Mouse (Mus musculus) forebrain, embryonic 12.5 days (tissue): ENCODE measurements at regions not wholly inside any gene's neighbourhood (a gene's known extent, or its start where the extent isn't known, plus 50 kb on each side); places are given as distances from the start of the nearest gene placed in this dataset.

Experiments
- ATAC-seq: fragments of 200-750 bp; cut with Nextera tagmentation; 2 replicates; pipeline ENCODE4 v1.8.0; 2017; ENCODE audit warnings: moderate TSS enrichment; ENCODE audit not compliant: low FRiP score
- H3K27ac ChIP-seq: fragments of 300-500 bp; sonication (generic); 2 replicates; pipeline ENCODE4 v1.5.1; 2016; ENCODE audit warnings: mild to moderate bottlenecking
- H3K27me3 ChIP-seq: fragments of 300-500 bp; sonication (generic); 2 replicates; pipeline ENCODE4 v1.6.1; 2016; ENCODE audit warnings: mild to moderate bottlenecking
- H3K36me3 ChIP-seq: fragments of 300-500 bp; sonication (generic); replicated peaks from 2 replicates; pipeline ENCODE4 v1.6.1; 2016; ENCODE audit warnings: mild to moderate bottlenecking
- H3K4me1 ChIP-seq: fragments of 300-500 bp; sonication (generic); 2 replicates; pipeline ENCODE4 v1.6.1; 2016
- H3K4me2 ChIP-seq: fragments of 300-500 bp; sonication (generic); 2 replicates; pipeline ENCODE4 v1.6.1; 2016; ENCODE audit warnings: mild to moderate bottlenecking, moderate library complexity
- H3K4me3 ChIP-seq: fragments of 300-500 bp; sonication (generic); replicated peaks from 2 replicates; pipeline ENCODE4 v1.5.1; 2016; ENCODE audit warnings: mild to moderate bottlenecking
- H3K9ac ChIP-seq: fragments of 300-500 bp; sonication (generic); 2 replicates; pipeline ENCODE4 v1.6.1; 2016; ENCODE audit warnings: mild to moderate bottlenecking
- H3K9me3 ChIP-seq: fragments of 300-500 bp; sonication (generic); 2 replicates; pipeline ENCODE4 v1.6.1; 2016
- WGBS: fragments of 180-500 bp; shearing (Covaris S2); methylation state at CpG from one replicate; pipeline ENCODE4 v1.1.7; 2016; 5-methylcytosine and 5-hydroxymethylcytosine counted together

- H3K27me3 ChIP-seq = peaks cover 3% of the 10 kb centered on the region; the same call in 1 of the 2 replicates
- H3K4me1 ChIP-seq = no peaks in the 10 kb centered on the region
- H3K9me3 ChIP-seq = no peaks in the 10 kb centered on the region
- no peak overlapping the region for H3K4me3 ChIP-seq
- ATAC-seq = no peak
- no peaks in the 10 kb centered on the region for H3K36me3 ChIP-seq
- no peak overlapping the region for H3K9ac ChIP-seq
- no peak overlapping the region for H3K4me2 ChIP-seq
- WGBS = 78% methylated on average over 6 of the region's 6 CpGs
- H3K27ac ChIP-seq = no peak overlapping the region
These were observed 82.1 kb upstream of the Nectin1 start for GRCm38 (mm10) chr9:43661646-43662045.

DNA sequence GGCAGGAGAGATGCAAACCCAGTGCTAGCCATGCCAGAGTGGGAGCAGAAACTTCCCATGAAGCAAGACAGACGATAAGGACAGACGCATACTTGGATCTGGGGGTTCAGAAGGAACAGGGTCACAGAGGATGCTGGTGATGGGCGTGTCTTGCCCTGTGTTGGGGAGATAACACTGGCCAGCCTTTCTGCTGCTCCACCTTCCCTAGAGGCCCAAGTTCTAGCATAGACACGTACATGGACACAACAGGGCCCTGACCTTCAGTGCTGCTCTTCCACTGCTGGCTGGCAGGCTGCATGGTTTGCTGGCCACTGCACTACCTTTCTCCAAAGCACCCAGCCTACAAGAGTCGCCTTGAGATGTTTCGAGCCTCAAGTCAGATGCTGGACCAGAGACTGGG is 76.4 kb upstream of the Nectin1 start:
- Histone ChIP-seq H3K4me3 (no peak overlapping the region), H3K36me3 (no peaks in the 10 kb centered on the region), H3K4me2 (no peak overlapping the region), H3K4me1 (no peaks in the 10 kb centered on the region), H3K9me3 (no peaks in the 10 kb centered on the region), H3K27me3 (no peaks in the 10 kb centered on the region), H3K9ac (no peak overlapping the region), H3K27ac (no peak overlapping the region)
- no peak for ATAC-seq
- WGBS = 90% methylated on average over 6 of the region's 6 CpGs

GRCm38 (mm10) chr9:43667974-43668373 is 75.8 kb upstream of the Nectin1 start:
- 77% methylated on average over 4 of the region's 4 CpGs for WGBS
- Histone ChIP-seq H3K4me2 (no peak overlapping the region), H3K4me1 (no peaks in the 10 kb centered on the region), H3K9ac (no peak overlapping the region), H3K36me3 (no peaks in the 10 kb centered on the region), H3K4me3 (no peak overlapping the region), H3K9me3 (no peaks in the 10 kb centered on the region), H3K27ac (no peak overlapping the region), H3K27me3 (no peaks in the 10 kb centered on the region)
- no peak for ATAC-seq

DNA sequence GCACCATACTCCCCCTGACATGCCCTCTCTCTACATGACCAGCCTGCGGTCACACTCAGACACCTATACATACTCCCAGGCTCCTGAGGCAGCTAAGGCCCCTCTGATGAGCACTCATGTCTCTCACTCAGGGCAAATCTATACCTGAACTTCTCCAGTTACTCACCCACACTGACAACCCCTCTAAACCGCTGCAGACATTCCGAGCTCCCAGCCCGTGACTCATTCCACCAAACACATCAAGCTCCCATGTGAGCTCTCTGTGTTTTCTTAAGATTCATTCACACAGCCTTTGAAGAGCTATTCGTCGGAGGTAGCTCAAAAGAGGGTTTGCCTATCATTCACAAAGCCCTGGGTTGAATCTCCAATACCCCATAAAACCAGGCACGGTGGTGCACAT is 75.1 kb upstream of the Nectin1 start:
- Histone ChIP-seq H3K27ac (no peak overlapping the region), H3K4me3 (no peak overlapping the region), H3K27me3 (no peaks in the 10 kb centered on the region), H3K4me2 (no peak overlapping the region), H3K4me1 (no peaks in the 10 kb centered on the region), H3K36me3 (no peaks in the 10 kb centered on the region), H3K9me3 (no peaks in the 10 kb centered on the region), H3K9ac (no peak overlapping the region)
- no peak for ATAC-seq
- 78% methylated on average over 7 of the region's 7 CpGs for WGBS

GRCm38 (mm10) chr9:43670563-43670962 is 73.2 kb upstream of the Nectin1 start:
- Histone ChIP-seq H3K36me3 (no peaks in the 10 kb centered on the region), H3K4me3 (no peak overlapping the region), H3K27me3 (no peaks in the 10 kb centered on the region), H3K4me2 (no peak overlapping the region), H3K9me3 (no peaks in the 10 kb centered on the region), H3K9ac (no peak overlapping the region), H3K27ac (no peak overlapping the region), H3K4me1 (peaks cover 4% of the 10 kb centered on the region; the same call in 1 of the 2 replicates)
- WGBS = 69% methylated on average over 5 of the region's 5 CpGs
- no peak for ATAC-seq

DNA sequence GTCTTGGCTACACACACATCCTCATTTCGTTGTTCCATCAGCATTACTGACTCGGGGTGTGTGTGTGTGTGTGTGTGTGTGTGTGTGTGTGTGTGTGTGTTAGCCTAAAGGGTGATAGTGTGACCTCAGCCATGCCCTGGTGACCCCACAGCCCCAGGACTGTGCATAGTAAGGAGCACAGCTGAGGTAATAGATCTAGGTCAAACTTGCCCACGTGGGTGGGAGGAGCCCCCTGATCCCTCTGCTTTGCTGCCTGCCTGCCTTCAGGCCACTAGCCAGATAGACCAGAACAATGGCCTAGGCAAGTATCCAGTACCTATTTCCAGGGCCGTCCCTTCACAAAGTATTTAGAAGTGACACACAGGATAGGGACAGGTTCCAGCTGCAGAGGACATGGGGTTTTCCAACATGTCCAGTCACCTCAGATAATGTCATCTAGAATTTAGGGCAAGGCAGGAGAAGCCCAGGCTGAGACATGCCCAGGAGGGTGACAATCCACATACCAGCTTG is 70.6 kb upstream of the Nectin1 start:
- Histone ChIP-seq H3K4me2 (no peak overlapping the region), H3K4me1 (peaks cover 4% of the 10 kb centered on the region; the same call in 1 of the 2 replicates), H3K9me3 (no peaks in the 10 kb centered on the region), H3K4me3 (no peak overlapping the region), H3K36me3 (no peaks in the 10 kb centered on the region), H3K27me3 (no peaks in the 10 kb centered on the region), H3K27ac (no peak overlapping the region), H3K9ac (no peak overlapping the region)
- WGBS = 56% methylated on average over 4 of the region's 4 CpGs
- no peak for ATAC-seq

GRCm38 (mm10) chr9:43674321-43674720 is 69.5 kb upstream of the Nectin1 start:
- 67% methylated on average over 8 of the region's 8 CpGs for WGBS
- H3K36me3 ChIP-seq = no peaks in the 10 kb centered on the region
- H3K4me3 ChIP-seq = no peak overlapping the region
- no peak overlapping the region for H3K27ac ChIP-seq
- no peak overlapping the region for H3K4me2 ChIP-seq
- no peaks in the 10 kb centered on the region for H3K9me3 ChIP-seq
- no peak overlapping the region for H3K9ac ChIP-seq
- no peaks in the 10 kb centered on the region for H3K27me3 ChIP-seq
- peaks cover 11% of the 10 kb centered on the region for H3K4me1 ChIP-seq
- ATAC-seq = no peak

GRCm38 (mm10) chr9:43676011-43676410 is 67.8 kb upstream of the Nectin1 start:
- H3K36me3 ChIP-seq = no peaks in the 10 kb centered on the region
- no peak overlapping the region for H3K4me3 ChIP-seq
- no peak for ATAC-seq
- no peak overlapping the region for H3K9ac ChIP-seq
- H3K27ac ChIP-seq = no peak overlapping the region
- 76% methylated on average over 2 of the region's 2 CpGs for WGBS
- peaks cover 19% of the 10 kb centered on the region for H3K4me1 ChIP-seq
- no peak overlapping the region for H3K4me2 ChIP-seq
- no peaks in the 10 kb centered on the region for H3K27me3 ChIP-seq
- no peaks in the 10 kb centered on the region for H3K9me3 ChIP-seq

DNA sequence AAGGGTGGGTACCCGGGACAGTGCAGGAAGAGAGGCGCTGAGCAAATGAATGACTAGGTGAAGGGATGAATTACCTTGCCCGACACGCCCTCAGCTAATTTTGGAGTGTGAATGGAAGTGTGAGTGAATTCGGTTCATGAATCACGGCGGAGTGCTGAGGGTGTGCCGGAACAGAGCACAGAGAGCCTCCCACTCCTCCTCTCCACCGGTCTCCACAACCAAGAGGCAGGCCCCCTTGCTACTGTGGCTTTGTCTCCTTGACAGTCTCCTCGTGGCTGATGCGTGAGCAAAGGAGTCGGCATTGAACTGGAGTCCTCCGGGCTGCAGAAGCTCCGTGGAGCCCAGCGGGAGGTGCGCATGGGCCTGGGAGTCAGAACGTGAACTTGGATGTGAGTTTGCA is 64.5 kb upstream of the Nectin1 start:
- H3K36me3 ChIP-seq = no peaks in the 10 kb centered on the region
- peaks cover 15% of the 10 kb centered on the region; the same call in 1 of the 2 replicates for H3K4me1 ChIP-seq
- H3K4me2 ChIP-seq = no peak overlapping the region
- no peak overlapping the region for H3K4me3 ChIP-seq
- no peaks in the 10 kb centered on the region for H3K9me3 ChIP-seq
- H3K27ac ChIP-seq = no peak overlapping the region
- ATAC-seq = no peak
- H3K9ac ChIP-seq = 0 out of 2 replicates have a peak overlapping the region, but pooled peaks have one; percentile 0
- 51% methylated on average over 17 of the region's 17 CpGs for WGBS
- H3K27me3 ChIP-seq = no peaks in the 10 kb centered on the region

DNA sequence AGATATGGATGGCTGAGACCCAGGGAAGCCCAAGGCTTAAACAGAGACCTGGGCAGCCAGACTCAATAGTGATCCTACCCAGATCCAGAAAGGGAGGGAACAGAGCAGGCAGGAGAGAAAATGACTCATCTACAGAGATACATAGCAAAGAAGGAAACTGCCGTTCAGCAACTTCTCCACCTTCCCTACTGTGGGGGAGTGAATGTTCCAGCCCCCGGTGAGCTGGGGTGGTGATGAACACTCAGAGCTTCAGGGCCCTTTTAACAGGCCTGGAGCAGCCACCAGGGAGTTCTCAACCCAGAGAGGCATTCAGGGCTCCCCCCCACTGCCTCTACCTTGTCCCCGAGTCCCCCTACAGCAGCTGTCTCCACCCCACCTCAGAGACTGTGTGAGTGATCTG is 62.5 kb upstream of the Nectin1 start:
- Histone ChIP-seq H3K36me3 (no peaks in the 10 kb centered on the region), H3K9ac (no peak overlapping the region), H3K4me2 (no peak overlapping the region), H3K27ac (no peak overlapping the region), H3K4me1 (peaks cover 15% of the 10 kb centered on the region; the same call in 1 of the 2 replicates), H3K27me3 (no peaks in the 10 kb centered on the region), H3K9me3 (no peaks in the 10 kb centered on the region), H3K4me3 (no peak overlapping the region)
- 85% methylated on average over 3 of the region's 3 CpGs for WGBS
- ATAC-seq = no peak

GRCm38 (mm10) chr9:43682102-43682501 is 61.7 kb upstream of the Nectin1 start:
- no peaks in the 10 kb centered on the region for H3K36me3 ChIP-seq
- H3K4me3 ChIP-seq = no peak overlapping the region
- ATAC-seq = no peak
- no peaks in the 10 kb centered on the region for H3K9me3 ChIP-seq
- 68% methylated on average over 5 of the region's 5 CpGs for WGBS
- no peak overlapping the region for H3K9ac ChIP-seq
- H3K4me1 ChIP-seq = peaks cover 15% of the 10 kb centered on the region; the same call in 1 of the 2 replicates
- no peak overlapping the region for H3K4me2 ChIP-seq
- H3K27ac ChIP-seq = no peak overlapping the region
- no peaks in the 10 kb centered on the region for H3K27me3 ChIP-seq

DNA sequence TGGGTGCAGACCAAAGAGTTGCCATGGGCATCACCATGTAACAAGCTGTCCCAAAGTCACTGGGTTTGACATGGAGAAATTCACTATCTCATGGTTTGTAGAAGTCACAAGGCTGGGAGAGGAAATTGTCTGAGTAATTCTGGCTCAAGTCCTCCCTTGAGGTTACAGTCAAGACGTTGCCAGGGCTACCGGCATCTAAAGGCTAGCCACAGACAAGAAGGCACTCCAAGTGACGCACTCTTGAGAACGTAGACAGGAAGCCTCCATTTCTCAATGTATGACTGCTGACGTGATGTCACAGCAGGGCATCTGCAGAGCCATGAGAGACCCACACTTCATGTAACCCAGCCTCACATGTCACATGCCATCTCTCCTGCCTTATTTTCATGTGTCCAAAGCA is 59.2 kb upstream of the Nectin1 start:
- ATAC-seq = no peak
- Histone ChIP-seq H3K4me2 (no peak overlapping the region), H3K4me3 (no peak overlapping the region), H3K27ac (no peak overlapping the region), H3K9ac (no peak overlapping the region), H3K4me1 (peaks cover 5% of the 10 kb centered on the region; the same call in 1 of the 2 replicates), H3K36me3 (no peaks in the 10 kb centered on the region), H3K9me3 (no peaks in the 10 kb centered on the region), H3K27me3 (no peaks in the 10 kb centered on the region)
- 90% methylated on average over 5 of the region's 5 CpGs for WGBS

- no peaks in the 10 kb centered on the region for H3K9me3 ChIP-seq
These were observed 51.8 kb upstream of the Nectin1 start for GRCm38 (mm10) chr9:43692015-43692414.

More at GRCm38 (mm10) chr9:43692015-43692414, 51.8 kb upstream of the Nectin1 start:
- H3K27ac ChIP-seq = no peak overlapping the region
- no peaks in the 10 kb centered on the region for H3K4me1 ChIP-seq
- ATAC-seq = no peak
- no peak overlapping the region for H3K4me2 ChIP-seq
- WGBS = 82% methylated on average over 1 of the region's 1 CpGs
- no peaks in the 10 kb centered on the region for H3K36me3 ChIP-seq
- H3K4me3 ChIP-seq = no peak overlapping the region
- H3K27me3 ChIP-seq = no peaks in the 10 kb centered on the region
- H3K9ac ChIP-seq = no peak overlapping the region
